Mouse (Mus musculus): ENCODE measurements around the gene Cpox. TPM values are rescaled to one million over a fixed set of nuclear protein-coding genes. Genes with fewer than 3 reads are reported as not detected.

The Cpox gene
- 10.6 and 10.8 TPM in 2 replicates for polyA plus RNA-seq (2015; fragmentation: Nextera tagmentation; extraction: Ambion mirVana)

DNA sequence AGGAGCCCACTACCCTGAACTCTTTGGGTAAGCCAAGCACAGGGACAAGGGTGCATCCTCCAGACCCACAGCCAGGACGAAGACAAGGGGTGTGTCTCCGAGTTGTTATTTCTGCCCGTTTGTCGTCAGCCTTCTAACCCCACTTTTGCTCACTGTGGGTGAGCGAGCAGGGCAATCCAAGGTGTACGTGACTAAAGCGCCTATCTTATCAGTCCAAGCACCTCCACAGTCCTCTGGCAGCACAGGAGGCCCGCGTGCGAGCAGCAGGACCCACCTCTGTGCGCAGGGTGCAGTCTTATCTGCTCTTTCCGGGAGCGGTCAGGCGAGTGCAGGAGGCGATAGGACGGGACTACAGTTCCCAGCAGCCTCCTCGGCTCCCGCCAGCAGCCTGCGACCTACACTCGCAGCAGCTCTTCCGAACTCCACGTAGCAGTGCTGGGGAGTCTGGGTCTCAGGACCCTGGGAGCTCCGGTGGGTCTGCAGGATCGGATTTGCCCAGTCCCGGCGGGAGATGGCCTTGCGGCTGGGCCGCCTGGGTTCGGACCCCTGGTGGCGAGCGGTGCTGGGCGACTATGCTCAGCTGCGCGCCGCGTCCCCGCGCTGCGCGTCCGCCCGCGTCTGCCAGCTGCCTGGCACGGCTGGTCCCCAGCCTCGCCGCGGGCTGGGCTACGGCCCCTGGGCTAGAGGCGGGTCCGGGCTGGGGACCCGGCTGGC, at the start of gene Cpox:
TSS of gene Cpox (plus strand) at position 376 of the 714 bp plus-strand sequence.
- WGBS, result under 1% methylated on average over 51 of the region's 51 CpGs
- Histone ChIP-seq H3K27ac (peak within 1 kb of the TSS; percentile 88), H3K4me3 (peak within 1 kb of the TSS; percentile 89), H3K27me3 (no peaks in the 10 kb centered on the region), H3K4me2 (peak within 1 kb of the TSS; percentile 75), H3K9me3 (no peaks in the 10 kb centered on the region), H3K36me3 (peaks cover 20% of the 10 kb centered on the region), H3K9ac (peak within 1 kb of the TSS; percentile 86), H3K4me1 (replicated peaks) (peaks cover 11% of the 10 kb centered on the region)
- peak; percentile 99 for ATAC-seq (ENCODE audit: low FRiP score)

GRCm38 (mm10) chr16:58622377-58622776, 47.7 kb upstream of the Cpox start:
- Histone ChIP-seq H3K4me1 (replicated peaks) (no peaks in the 10 kb centered on the region), H3K27ac (no peak overlapping the region), H3K4me2 (no peak overlapping the region), H3K9me3 (no peaks in the 10 kb centered on the region), H3K27me3 (no peaks in the 10 kb centered on the region), H3K4me3 (no peak overlapping the region), H3K9ac (no peak overlapping the region), H3K36me3 (no peaks in the 10 kb centered on the region)
- no peak for ATAC-seq (ENCODE audit: low FRiP score)
- 94% methylated on average over 3 of the region's 3 CpGs for WGBS

DNA sequence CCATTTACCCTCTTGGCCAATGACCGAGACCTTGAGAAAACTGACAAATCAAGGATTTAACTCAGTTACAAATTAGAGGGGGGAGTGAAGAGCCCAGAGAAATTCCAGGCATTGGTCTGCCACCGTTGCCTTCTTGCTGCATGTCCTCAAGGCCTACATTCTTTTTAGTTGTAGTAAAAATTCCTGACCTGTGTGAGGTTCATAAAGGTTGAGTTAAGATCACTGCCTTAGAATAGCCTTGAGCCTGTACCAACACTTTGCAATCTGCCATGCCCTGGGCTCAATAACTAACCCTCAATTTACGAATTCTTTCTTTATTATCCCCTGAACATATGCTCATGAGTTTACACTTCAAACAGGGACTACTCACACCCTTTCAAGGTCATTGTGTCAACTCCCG, 47.0 kb upstream of the Cpox start:
- no peak overlapping the region for H3K27ac ChIP-seq
- H3K9me3 ChIP-seq, result no peaks in the 10 kb centered on the region
- no peak for ATAC-seq (ENCODE audit: low FRiP score)
- no peaks in the 10 kb centered on the region for H3K27me3 ChIP-seq
- no peak overlapping the region for H3K4me2 ChIP-seq
- H3K36me3 ChIP-seq, result no peaks in the 10 kb centered on the region
- H3K4me1 ChIP-seq (replicated peaks), result no peaks in the 10 kb centered on the region
- WGBS, result 84% methylated on average over 4 of the region's 4 CpGs
- H3K9ac ChIP-seq, result no peak overlapping the region
- H3K4me3 ChIP-seq, result no peak overlapping the region

- WGBS, result 92% methylated on average over 6 of the region's 6 CpGs
- no peak overlapping the region for H3K9ac ChIP-seq
- no peak overlapping the region for H3K4me2 ChIP-seq
- no peaks in the 10 kb centered on the region for H3K36me3 ChIP-seq
- H3K27ac ChIP-seq, result no peak overlapping the region
- H3K4me1 ChIP-seq (replicated peaks), result no peaks in the 10 kb centered on the region
- H3K27me3 ChIP-seq, result no peaks in the 10 kb centered on the region
- H3K4me3 ChIP-seq, result no peak overlapping the region
- no peak; the same call in 1 of the 2 replicates for ATAC-seq (ENCODE audit: low FRiP score)
- H3K9me3 ChIP-seq, result no peaks in the 10 kb centered on the region
Observed at GRCm38 (mm10) chr16:58623944-58624343, 46.1 kb upstream of the Cpox start.

GRCm38 (mm10) chr16:58627597-58628335, 42.3 kb upstream of the Cpox start:
- no peak for ATAC-seq (ENCODE audit: low FRiP score)
- Histone ChIP-seq H3K9ac (no peak overlapping the region), H3K27ac (no peak overlapping the region), H3K4me2 (no peak overlapping the region), H3K9me3 (no peaks in the 10 kb centered on the region), H3K4me3 (no peak overlapping the region), H3K27me3 (no peaks in the 10 kb centered on the region), H3K4me1 (replicated peaks) (no peaks in the 10 kb centered on the region), H3K36me3 (no peaks in the 10 kb centered on the region)
- 90% methylated on average over 4 of the region's 4 CpGs for WGBS

DNA sequence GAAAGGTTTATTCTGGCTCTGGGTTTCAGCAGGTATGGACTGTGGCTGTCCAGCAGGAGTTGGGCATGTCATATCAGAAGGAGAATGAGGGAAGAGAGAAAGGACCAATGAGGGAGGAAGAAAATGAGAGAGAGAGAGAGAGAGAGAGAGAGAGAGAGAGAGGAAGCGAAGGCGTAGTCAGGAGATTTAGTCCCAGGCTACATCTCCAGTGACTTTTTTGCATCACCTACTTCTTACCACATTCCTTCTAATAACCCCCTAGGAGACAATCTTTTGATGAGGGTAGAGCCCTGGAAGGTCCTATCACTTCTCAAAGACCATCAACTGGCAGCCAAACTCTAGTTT, 41.8 kb upstream of the Cpox start:
- no peaks in the 10 kb centered on the region for H3K27me3 ChIP-seq
- no peak overlapping the region for H3K4me3 ChIP-seq
- no peak overlapping the region for H3K9ac ChIP-seq
- WGBS, result 100% methylated on average over 2 of the region's 2 CpGs
- no peaks in the 10 kb centered on the region for H3K36me3 ChIP-seq
- no peaks in the 10 kb centered on the region for H3K9me3 ChIP-seq
- H3K27ac ChIP-seq, result no peak overlapping the region
- no peak overlapping the region for H3K4me2 ChIP-seq
- no peak for ATAC-seq (ENCODE audit: low FRiP score)
- no peaks in the 10 kb centered on the region for H3K4me1 ChIP-seq (replicated peaks)

DNA sequence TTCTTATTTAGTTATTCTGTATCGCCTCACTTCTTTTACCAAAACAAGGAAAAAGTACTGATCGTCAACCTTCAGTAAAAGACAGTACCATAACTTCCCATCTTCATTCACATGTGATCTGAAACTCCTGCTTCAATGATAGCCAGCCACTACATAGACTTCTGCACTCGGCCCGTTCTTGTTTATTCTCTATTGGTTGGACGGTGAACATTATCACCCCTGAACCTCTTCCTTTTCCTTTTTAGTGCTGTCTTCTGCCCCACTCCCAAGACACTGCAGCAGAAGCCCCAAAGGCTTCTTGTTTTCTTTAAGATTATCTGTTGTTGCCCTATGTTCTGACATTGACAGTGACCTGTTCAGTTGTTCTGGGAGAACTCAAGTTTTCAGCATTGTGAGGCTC, 41.1 kb upstream of the Cpox start:
- Histone ChIP-seq H3K9ac (no peak overlapping the region), H3K27me3 (no peaks in the 10 kb centered on the region), H3K27ac (no peak overlapping the region), H3K4me1 (replicated peaks) (no peaks in the 10 kb centered on the region), H3K9me3 (no peaks in the 10 kb centered on the region), H3K4me3 (no peak overlapping the region), H3K36me3 (no peaks in the 10 kb centered on the region), H3K4me2 (no peak overlapping the region)
- WGBS, result 95% methylated on average over 5 of the region's 5 CpGs
- no peak for ATAC-seq (ENCODE audit: low FRiP score)

DNA sequence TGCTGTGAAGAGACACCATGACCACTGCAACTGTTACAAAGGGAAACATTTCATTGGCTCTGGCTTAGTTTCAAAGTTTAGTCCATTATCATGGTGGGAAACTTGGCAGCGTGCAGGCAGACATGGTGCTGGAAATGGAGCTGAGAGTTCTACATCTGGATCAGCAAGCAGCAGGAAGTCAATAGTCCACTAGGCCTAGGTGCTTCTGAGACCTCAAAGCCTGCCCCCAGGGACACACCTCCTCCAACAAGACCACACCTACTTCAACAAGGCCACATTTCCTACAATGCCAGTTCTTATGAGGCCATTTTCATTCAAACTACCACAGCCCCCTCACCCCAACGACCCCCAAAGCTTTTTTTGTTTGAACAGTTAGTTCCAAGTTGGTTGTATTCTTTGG, 40.4 kb upstream of the Cpox start:
- no peak for ATAC-seq (ENCODE audit: low FRiP score)
- no peak overlapping the region for H3K27ac ChIP-seq
- no peaks in the 10 kb centered on the region for H3K36me3 ChIP-seq
- H3K27me3 ChIP-seq, result no peaks in the 10 kb centered on the region
- 68% methylated on average over 2 of the region's 2 CpGs for WGBS
- H3K4me2 ChIP-seq, result no peak overlapping the region
- no peak overlapping the region for H3K4me3 ChIP-seq
- H3K4me1 ChIP-seq (replicated peaks), result no peaks in the 10 kb centered on the region
- H3K9ac ChIP-seq, result no peak overlapping the region
- H3K9me3 ChIP-seq, result no peaks in the 10 kb centered on the region

DNA sequence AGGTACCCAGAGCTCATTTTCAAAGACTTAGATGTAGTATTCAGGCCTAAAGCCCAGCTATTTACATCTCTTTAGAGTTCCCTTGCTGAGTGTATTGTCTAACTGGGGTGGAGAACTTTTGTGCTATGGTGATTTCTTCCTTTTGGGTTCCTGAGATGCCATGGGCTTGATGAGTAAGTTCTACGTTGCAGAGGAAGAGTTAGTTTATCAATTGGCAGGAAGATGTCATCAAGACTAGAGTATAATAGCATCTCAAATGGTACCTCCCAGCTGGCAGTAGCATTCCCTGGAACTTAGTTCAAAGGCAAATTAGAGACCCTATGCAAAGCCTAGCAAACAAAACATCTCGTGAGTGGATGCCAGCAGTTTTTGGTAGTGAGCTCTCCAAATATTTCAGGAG, 34.2 kb upstream of the Cpox start:
- no peak for ATAC-seq (ENCODE audit: low FRiP score)
- H3K4me3 ChIP-seq, result no peak overlapping the region

GRCm38 (mm10) chr16:58637448-58637847, 32.6 kb upstream of the Cpox start:
- WGBS, result 84% methylated on average over 4 of the region's 4 CpGs
- H3K27me3 ChIP-seq, result no peaks in the 10 kb centered on the region
- H3K9me3 ChIP-seq, result no peaks in the 10 kb centered on the region
- H3K4me3 ChIP-seq, result no peak overlapping the region
- H3K9ac ChIP-seq, result no peak overlapping the region
- H3K36me3 ChIP-seq, result no peaks in the 10 kb centered on the region
- ATAC-seq (ENCODE audit: low FRiP score), result no peak
- no peak overlapping the region for H3K27ac ChIP-seq
- no peaks in the 10 kb centered on the region for H3K4me1 ChIP-seq (replicated peaks)
- no peak overlapping the region for H3K4me2 ChIP-seq

More for the DNA sequence above, 34.2 kb upstream of the Cpox start:
- H3K27me3 ChIP-seq, result no peaks in the 10 kb centered on the region
- H3K27ac ChIP-seq, result no peak overlapping the region
- H3K4me1 ChIP-seq (replicated peaks), result no peaks in the 10 kb centered on the region
- 48% methylated on average over 2 of the region's 2 CpGs for WGBS
- no peak overlapping the region for H3K9ac ChIP-seq
- H3K9me3 ChIP-seq, result no peaks in the 10 kb centered on the region
- H3K4me2 ChIP-seq, result no peak overlapping the region
- no peaks in the 10 kb centered on the region for H3K36me3 ChIP-seq

GRCm38 (mm10) chr16:58638016-58638415, 32.1 kb upstream of the Cpox start:
- H3K4me2 ChIP-seq, result no peak overlapping the region
- no peaks in the 10 kb centered on the region for H3K27me3 ChIP-seq
- no peak overlapping the region for H3K9ac ChIP-seq
- H3K4me1 ChIP-seq (replicated peaks), result no peaks in the 10 kb centered on the region
- no peak overlapping the region for H3K27ac ChIP-seq
- ATAC-seq (ENCODE audit: low FRiP score), result no peak
- H3K36me3 ChIP-seq, result no peaks in the 10 kb centered on the region
- H3K9me3 ChIP-seq, result no peaks in the 10 kb centered on the region
- WGBS, result 84% methylated on average over 7 of the region's 7 CpGs
- H3K4me3 ChIP-seq, result no peak overlapping the region

- no peaks in the 10 kb centered on the region for H3K4me1 ChIP-seq (replicated peaks)
Observed at GRCm38 (mm10) chr16:58638689-58639175, 31.4 kb upstream of the Cpox start, which contains the start of gene E330017A01Rik. Gene E330017A01Rik (minus strand): TSS chr16:58638739.

More at GRCm38 (mm10) chr16:58638689-58639175, 31.4 kb upstream of the Cpox start, which contains the start of gene E330017A01Rik:
- ATAC-seq (ENCODE audit: low FRiP score), result no peak
- whole genome bisulfite sequencing, result 90% methylated on average over 3 of the region's 3 CpGs
- Histone ChIP-seq H3K27ac (no peak within 1 kb of the TSS), H3K9me3 (no peaks in the 10 kb centered on the region), H3K9ac (no peak within 1 kb of the TSS), H3K36me3 (no peaks in the 10 kb centered on the region), H3K4me2 (no peak within 1 kb of the TSS), H3K4me3 (no peak within 1 kb of the TSS), H3K27me3 (no peaks in the 10 kb centered on the region)
